Mouse (Mus musculus): Measurements from ENCODE around the gene Fnip1.
"Not testable (repeated sequence)": the region's sequence is repeated elsewhere in the genome, so short reads cannot be mapped to it uniquely, and the experiment has no call there.

The Fnip1 gene

DNA sequence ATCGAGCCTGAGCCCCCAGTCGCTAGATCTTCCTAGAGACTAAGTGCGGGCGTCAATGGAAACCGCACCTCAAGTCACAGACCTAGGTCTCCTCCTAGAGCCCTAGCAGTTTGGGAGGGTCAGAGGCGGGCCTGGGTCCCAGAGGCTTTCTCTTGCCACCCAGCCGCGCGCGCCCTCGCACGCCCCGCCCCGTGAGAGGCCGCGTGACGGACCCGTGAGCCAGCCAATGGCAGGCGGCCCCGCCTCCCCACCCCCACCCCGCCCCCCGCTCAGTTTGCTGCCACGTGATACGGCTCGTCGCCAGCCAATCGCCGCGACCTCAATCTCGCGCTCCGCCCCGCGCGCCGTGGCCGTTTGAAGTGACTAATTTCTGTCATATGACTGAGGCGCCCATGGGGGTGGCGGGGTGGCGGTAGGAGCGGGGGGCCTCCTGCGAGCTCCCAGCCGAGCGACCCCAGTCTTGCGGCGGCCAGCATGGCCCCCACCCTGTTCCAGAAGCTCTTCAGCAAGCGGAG is at the start of gene Fnip1:
TSS of gene Fnip1 (plus strand) at position 377 of the 515 bp plus-strand sequence.
- DNase-seq (ENCODE audit: low spot score), result peak; percentile 94

- DNase-seq (ENCODE audit: low spot score), result no peak
These were observed 47.6 kb upstream of the Fnip1 start for GRCm38 (mm10) chr11:54390386-54390785.

DNA sequence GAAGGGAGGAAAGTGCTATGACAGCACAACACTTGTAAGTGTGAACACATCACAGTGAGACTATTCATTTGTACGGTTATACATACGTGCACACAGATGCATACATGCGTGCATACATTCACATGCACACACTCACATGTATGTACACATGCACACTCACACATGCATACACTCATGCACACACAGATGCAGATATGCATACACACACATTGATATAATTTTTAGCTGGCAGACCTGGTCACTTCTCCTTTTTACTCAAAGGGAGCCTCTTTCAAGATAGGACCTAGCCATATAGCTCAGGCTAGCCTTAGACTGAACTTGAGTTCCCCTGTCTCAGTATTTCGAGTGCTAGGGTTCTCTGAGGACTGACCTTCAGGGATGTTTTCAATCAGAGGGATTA is 46.7 kb upstream of the Fnip1 start:
- no peak for DNase-seq (ENCODE audit: low spot score)

- no peak for DNase-seq (ENCODE audit: low spot score)
These were observed 41.3 kb upstream of the Fnip1 start for GRCm38 (mm10) chr11:54396686-54397085.

DNA sequence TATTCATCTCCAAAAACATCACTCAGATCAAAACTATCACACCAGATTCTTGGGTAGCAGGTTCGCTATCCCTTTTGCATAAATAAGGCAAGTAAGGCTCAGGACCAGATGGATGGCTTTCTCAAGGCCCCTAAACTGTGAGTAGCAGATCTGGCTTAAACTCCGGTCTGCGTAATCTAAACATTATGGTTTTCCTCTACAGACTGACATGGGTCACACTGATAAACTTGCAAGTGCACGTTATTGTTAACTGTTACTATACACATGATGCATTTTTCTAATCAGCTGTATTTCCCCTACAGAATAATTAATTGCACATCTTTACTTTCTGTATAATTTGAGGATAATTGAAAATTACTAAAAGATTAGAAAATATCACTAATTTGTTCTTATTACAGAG is 39.9 kb upstream of the Fnip1 start:
- no peak for DNase-seq (ENCODE audit: low spot score)

DNA sequence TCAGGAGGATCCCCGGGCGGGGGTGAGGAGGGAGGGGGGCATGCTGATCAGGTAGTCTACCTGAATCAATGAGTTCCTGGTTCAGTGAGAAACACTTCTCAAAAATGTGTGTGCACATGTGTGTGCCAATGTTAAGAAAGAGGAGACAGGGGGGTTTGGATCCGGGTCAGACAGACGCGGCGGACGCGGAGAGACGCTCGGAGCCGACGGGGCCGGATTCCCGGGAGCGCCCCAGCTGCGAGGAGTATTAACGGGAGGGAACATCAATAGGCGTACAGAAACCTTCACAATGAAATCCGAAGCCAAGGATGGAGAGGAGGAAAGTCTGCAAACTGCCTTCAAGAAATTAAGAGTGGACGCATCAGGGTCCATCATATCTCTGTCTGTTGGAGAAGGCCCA is 37.2 kb upstream of the Fnip1 start:
- DNase-seq (ENCODE audit: low spot score), result not testable (repeated sequence)

DNA sequence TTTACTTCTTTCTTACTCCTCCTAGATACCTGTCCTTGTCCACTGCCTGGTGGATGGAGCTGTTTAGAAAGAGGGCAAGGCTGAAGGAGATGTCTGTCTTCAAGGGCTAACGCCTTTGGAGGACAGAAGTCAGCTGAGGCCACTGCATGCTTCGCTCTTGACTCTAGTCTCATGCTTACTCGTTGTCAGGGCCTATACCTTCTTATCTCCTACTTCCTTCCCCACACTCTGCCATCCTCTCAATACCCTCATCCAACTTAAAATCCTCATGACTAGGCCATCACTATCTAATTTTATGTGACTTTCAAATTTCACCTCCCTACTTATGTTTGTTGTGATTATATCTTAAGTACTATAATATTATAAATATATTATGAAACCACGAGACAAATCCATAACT is 33.1 kb upstream of the Fnip1 start:
- no peak for DNase-seq (ENCODE audit: low spot score)

DNA sequence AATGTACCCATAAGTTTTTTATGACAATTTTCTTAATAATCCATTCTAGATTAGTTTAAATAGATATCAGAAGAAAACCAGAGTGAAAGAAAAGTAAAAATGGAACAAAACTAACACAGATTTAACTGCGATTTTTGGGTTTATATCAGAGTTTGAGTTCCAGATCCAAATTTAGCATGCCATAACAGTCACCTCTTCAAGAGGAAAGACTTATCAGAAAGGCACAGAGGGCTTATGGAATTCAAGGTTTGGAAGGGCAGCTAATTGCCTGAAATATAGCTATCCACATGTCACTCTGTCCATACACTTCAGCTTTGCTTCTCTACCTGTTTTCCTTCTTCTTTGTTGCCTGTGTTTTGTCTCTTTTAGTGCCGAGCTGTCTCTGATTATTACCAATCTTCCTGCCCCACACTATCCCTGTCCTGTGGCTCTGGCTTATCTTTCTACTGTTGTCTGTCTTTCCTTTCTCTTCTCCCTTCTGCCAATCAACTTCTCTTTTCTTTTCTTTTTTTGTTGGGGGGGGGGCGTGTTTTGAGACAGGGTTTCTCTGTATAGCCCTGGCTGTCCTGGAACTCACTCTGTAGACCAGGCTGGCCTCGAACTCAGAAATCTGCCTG is 31.0 kb upstream of the Fnip1 start:
- no peak for DNase-seq (ENCODE audit: low spot score)

GRCm38 (mm10) chr11:54410612-54411011 is 27.4 kb upstream of the Fnip1 start:
- peak; percentile 16 for DNase-seq (ENCODE audit: low spot score)

DNA sequence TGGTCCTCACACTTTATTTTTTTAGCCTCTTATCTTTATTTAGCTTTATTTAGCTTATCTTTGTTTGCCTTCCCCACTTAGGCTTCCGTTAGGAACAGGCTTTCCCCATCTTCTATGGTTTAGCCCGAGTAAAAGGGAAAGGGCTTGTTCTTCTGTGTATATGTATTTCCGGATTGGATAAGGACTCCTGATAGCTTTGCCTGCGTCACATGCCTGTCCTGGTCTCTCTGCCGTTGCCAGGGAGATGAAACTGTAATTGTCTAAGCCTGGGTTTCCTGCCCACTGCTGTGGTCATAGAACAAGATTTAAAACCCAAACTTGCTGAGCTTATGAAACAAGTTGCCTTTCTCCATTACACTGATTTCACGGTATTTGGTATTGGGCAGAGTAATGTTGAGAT is 25.0 kb upstream of the Fnip1 start:
- no peak for DNase-seq (ENCODE audit: low spot score)

DNA sequence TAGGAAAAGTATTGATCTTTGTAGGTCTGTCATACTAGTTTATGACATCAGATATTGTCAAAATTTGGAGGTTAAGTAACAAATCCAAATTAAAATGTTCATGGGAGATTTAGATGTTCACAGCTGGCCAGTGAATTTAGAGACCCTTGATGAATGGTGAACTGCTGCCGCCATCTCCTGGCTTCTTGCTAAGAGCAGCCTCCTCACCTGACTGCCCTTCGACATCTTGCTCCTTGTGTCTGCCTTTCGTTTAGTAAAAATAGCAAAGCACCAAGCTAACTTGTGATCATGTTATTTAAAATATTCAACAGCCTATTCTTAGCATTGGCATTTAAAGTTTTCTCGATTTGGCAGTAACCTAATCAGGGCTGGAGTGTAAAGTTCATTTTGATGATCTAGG is 15.0 kb upstream of the Fnip1 start:
- peak; percentile 5 for DNase-seq (ENCODE audit: low spot score)

GRCm38 (mm10) chr11:54426267-54426666 is 11.7 kb upstream of the Fnip1 start:
- DNase-seq (ENCODE audit: low spot score), result no peak

- no peak for DNase-seq (ENCODE audit: low spot score)
These were observed 10.9 kb upstream of the Fnip1 start for GRCm38 (mm10) chr11:54427138-54427537.

DNA sequence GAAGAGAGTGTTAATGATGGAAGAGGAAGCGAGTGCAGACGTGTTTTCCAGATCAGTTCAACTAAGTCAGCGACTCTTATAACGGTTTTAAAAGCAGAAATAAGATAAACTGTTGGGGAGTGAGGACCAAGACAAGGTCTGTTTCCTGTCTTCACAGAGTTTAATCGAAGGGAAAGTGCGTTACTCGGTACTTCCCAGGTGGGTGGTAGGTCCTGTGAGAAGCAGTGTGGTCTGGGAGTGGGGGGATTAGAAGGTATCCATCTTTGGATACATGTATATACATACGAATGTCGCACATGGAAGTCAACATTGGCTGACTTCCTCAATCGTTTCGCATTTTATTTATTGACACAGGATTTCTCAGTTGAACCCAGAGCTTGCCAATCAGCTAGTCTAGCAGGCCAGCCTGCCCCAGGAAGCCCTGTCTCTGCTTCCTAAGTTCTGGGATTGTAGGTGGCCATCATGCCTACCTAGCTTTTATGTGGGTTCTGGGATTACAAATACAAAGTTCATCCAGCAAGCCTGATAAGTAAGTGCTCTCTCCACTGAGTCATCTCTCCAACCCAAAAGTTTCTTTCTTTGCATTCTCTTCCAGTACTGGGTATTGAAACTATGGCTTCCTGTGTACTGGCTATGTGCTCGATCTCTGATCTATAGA is 10.2 kb upstream of the Fnip1 start:
- DNase-seq (ENCODE audit: low spot score), result no peak

GRCm38 (mm10) chr11:54429224-54429623 is 8.8 kb upstream of the Fnip1 start:
- no peak for DNase-seq (ENCODE audit: low spot score)

- no peak for DNase-seq (ENCODE audit: low spot score)
These were observed 2.2 kb upstream of the Fnip1 start for GRCm38 (mm10) chr11:54435797-54436196.

DNA sequence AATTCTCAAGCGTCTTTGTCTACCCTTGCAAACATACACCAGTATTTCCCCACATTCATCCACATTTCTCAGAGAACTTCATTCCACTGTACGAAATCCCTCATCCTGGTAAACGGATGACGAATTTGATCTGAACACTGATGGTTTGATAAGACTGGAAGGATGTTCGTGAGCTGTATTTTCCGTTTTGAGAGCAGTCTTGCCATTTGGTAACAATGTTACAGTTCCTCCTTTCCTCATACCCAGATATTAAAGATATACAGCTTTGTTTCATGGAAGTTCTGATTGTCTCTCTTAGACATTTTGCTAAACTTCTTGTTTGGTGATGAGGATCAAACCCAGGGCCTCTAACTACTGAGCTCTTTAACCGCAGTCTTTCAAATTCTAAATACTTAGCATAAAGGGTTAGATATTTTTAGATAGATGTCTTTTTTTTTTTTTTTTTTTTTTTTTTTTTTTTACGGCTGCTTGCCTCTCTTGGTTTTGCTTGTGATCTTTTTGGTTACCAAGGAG is 633 bp upstream of the Fnip1 start:
- peak; percentile 3 for DNase-seq (ENCODE audit: low spot score)

GRCm38 (mm10) chr11:54438366-54438781 is 375 bp downstream of the Fnip1 start:
- no peak for DNase-seq (ENCODE audit: low spot score)

DNA sequence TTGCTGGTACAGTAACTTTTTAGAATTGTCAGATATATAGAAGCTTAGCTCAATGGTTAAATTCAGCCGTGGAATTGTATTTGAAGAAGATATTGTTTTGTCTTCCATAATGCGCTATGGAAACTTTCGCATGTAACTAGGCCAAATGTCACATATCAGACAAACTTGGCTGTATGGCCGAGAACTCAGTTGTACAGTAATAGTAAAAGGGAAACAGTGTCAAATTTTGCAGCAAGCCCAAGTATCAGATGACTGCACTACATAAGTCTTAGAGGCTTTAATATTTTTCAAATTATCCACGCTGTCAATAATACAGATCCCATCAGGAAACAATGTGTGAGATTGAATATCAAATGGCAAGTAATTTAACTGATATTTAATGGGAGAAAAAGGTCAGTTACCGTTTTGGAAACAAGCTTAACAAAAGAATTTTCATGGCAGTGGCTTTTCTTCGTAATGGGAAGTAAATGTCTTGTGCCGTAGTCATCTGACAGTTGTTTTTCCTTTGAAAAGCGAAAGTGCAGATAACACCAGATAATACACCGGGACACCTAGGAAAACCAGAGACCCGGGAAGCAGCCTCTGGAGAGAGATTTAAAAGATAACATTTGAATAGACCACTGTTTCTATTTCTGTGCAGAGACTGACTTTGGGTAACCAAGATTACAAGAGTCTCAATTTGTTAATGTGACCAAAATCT is 1.1 kb downstream of the Fnip1 start:
- DNase-seq (ENCODE audit: low spot score), result peak; percentile 4

GRCm38 (mm10) chr11:54439691-54440029 is 1.7 kb downstream of the Fnip1 start:
- peak; percentile 3 for DNase-seq (ENCODE audit: low spot score)

GRCm38 (mm10) chr11:54450757-54451156 is 12.8 kb downstream of the Fnip1 start:
- DNase-seq (ENCODE audit: low spot score), result not testable (repeated sequence)

GRCm38 (mm10) chr11:54454516-54454915 is 16.5 kb downstream of the Fnip1 start:
- DNase-seq (ENCODE audit: low spot score), result no peak

DNA sequence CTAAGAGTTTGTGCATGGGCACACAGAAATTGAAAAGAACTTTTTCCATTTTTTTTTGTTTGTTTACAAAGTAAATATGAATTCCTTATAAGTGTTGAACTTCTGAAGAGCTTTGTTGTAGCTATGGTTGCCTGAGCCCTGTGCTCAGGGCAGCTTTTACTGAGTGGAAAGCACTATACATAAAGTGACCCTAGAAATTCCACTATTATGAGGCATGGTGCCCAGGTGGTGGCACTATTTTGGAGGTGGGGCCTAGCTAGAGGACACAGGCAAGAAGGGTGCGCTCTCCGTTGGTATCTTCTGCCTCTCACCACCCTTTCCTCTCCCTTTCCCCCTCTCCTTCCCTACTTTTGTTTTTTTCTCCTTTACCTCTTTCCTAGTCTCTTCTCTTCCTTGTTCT is 18.9 kb downstream of the Fnip1 start:
- no peak for DNase-seq (ENCODE audit: low spot score)

Data from retina, embryonic 14.5 days (tissue).